ENCODE assay signal across 16 mouse cellular contexts in the genomic region with DNA sequence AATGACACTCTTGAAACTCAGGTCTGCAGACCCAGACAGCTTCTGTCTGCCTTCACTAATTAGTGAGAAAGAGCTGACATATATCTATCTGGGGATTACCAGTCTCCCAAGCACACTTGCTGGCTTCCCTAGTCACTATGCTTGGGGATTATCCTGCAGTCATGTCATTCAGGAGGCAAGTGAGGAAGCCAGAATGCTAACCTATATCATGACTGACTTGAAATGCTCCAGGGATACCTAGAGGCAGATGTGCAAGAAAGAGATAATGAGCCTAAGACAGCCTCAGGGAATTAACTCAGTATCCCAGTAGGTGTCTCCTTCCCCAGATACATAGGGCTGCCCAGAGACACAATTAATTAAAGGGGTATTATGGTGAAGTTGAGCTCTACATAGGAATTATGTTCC.
"Had no signal": no experiment of that assay in that cellular context is flagged by ENCODE, and none has a peak within 500 bp of the region (broad histone marks: within the 10 kb centered on the region; RNA-seq: fewer than 3 reads in every experiment).

No protein-coding gene starts in this region.

- H3K4me2 ChIP-seq: intestine, embryonic 15.5 days; kidney, embryonic 15.5 days; limb, embryonic 15.5 days; liver, embryonic 12.5 days; lung, embryonic 14.5 days had no signal

- H3K4me3 ChIP-seq: intestine, embryonic 15.5 days; kidney, embryonic 15.5 days; limb, embryonic 15.5 days; liver, embryonic 12.5 days; myocyte had no signal

- H3K9me3 ChIP-seq: intestine, embryonic 15.5 days; kidney, embryonic 15.5 days; limb, embryonic 15.5 days; liver, embryonic 12.5 days had no signal

- ATAC-seq: intestine, embryonic 15.5 days; liver, embryonic 12.5 days had no signal

- H3K9ac ChIP-seq: intestine, embryonic 15.5 days; kidney, embryonic 15.5 days; limb, embryonic 15.5 days; liver, embryonic 12.5 days; lung, embryonic 14.5 days had no signal

- H3K36me3 ChIP-seq: intestine, embryonic 15.5 days; kidney, embryonic 15.5 days; limb, embryonic 15.5 days; liver, embryonic 12.5 days had no signal

- DNase-seq: kidney, adult 2 months; kidney, postnatal 14 days; layer of hippocampus, adult 9-11 months; layer of hippocampus, postnatal 36 days; lung, embryonic 14.5 days; lung, postnatal 10 days; lung, postnatal 4 days; right cerebral cortex, adult 18-20 months; right cerebral cortex, postnatal 25 days; thymus, adult 18-20 months; thymus, postnatal 14 days had no signal

- H3K4me1 ChIP-seq: intestine, embryonic 15.5 days; kidney, embryonic 15.5 days; limb, embryonic 15.5 days; liver, embryonic 12.5 days had no signal

- H3K27me3 ChIP-seq: intestine, embryonic 15.5 days; kidney, embryonic 15.5 days; limb, embryonic 15.5 days; liver, embryonic 12.5 days had no signal

- H3K27ac ChIP-seq: intestine, embryonic 15.5 days; kidney, embryonic 15.5 days; limb, embryonic 15.5 days; liver, embryonic 12.5 days had no signal
